Mouse (Mus musculus) megakaryocyte, embryonic 14.5 days (primary cell): Measurements from ENCODE around the gene Emp1.

Experiments
- FLI1 ChIP-seq: IDR thresholded peaks from 2 replicates; pipeline ENCODE4 v1.6.1; 2012; ENCODE audit warnings: low read length, inconsistent platforms, mixed read lengths
- GATA1 ChIP-seq: IDR thresholded peaks from 3 replicates; pipeline ENCODE4 v1.6.1; 2012; ENCODE audit warnings: mixed read lengths, low read length, inconsistent platforms, borderline replicate concordance

DNA sequence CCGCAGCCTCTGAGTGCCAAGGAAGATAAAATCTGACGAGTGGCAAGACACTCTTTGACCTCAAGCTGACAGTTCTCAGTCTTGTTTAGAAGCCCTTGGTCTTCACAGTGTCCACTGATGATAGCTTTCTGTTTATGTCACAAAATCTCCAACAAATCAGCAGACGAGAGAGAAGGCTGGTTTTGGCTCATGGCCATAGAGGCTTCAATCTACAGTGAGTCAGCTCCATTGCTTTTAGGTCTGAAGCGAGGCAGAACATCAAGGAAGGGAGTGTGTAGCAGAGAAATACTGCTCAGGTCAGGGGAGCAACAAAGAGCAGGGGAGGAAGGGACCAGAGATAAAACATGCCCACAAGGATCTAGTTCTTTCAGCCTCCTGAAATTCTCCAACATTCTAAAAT lies 45.0 kb downstream of the Emp1 start:
- TF ChIP-seq GATA1 = no peak
- TF ChIP-seq FLI1 = no peak
